Mouse (Mus musculus): Measurements from ENCODE around the gene Crhr2.

GRCm38 (mm10) chr6:55082261-55083051, 50.4 kb downstream of the Crhr2 start:
- TF ChIP-seq CTCF (IDR thresholded peaks at IDR 0.05; ENCODE audit: insufficient read depth, low read length) = no peak
- no peak for TF ChIP-seq POLR2A (IDR thresholded peaks at IDR 0.05; ENCODE audit: borderline replicate concordance, extremely low read depth, low read depth, low read length)
